Mouse (Mus musculus) heart, embryonic 13.5 days (tissue): ENCODE data around the gene Adm2. TPM values are rescaled to one million over a fixed set of nuclear protein-coding genes. Genes with fewer than 3 reads are reported as not detected.
A peak's percentile ranks its signal among the peaks of the same experiment; 100 is the strongest.

Experiments used
- ATAC-seq: fragments of 200-750 bp; cut with Nextera tagmentation; 2 replicates; pipeline ENCODE4 v1.8.0; 2017; ENCODE audit warnings: moderate TSS enrichment; ENCODE audit not compliant: insufficient number of reproducible peaks, low FRiP score, low TSS enrichment; ENCODE audit errors: extremely low read depth
- H3K27ac ChIP-seq: fragments of 300-500 bp; sonication (generic); replicated peaks from 2 replicates; pipeline ENCODE4 v1.5.1; 2015; ENCODE audit warnings: moderate library complexity, mild to moderate bottlenecking, inconsistent platforms
- H3K27me3 ChIP-seq: fragments of 300-500 bp; sonication (generic); replicated peaks from 2 replicates; pipeline ENCODE4 v1.6.1; 2015; ENCODE audit warnings: mild to moderate bottlenecking, inconsistent platforms
- H3K36me3 ChIP-seq: fragments of 300-500 bp; sonication (generic); 2 replicates; pipeline ENCODE4 v1.6.1; 2015; ENCODE audit warnings: mild to moderate bottlenecking, inconsistent platforms
- H3K4me1 ChIP-seq: fragments of 300-500 bp; sonication (generic); 2 replicates; pipeline ENCODE4 v1.6.1; 2015; ENCODE audit warnings: inconsistent platforms
- H3K4me2 ChIP-seq: fragments of 300-500 bp; sonication (generic); 2 replicates; pipeline ENCODE4 v1.6.1; 2015; ENCODE audit warnings: inconsistent platforms, mild to moderate bottlenecking, moderate library complexity
- H3K4me3 ChIP-seq: fragments of 300-500 bp; sonication (generic); 2 replicates; pipeline ENCODE4 v1.5.1; 2015; ENCODE audit warnings: moderate library complexity, mild to moderate bottlenecking, inconsistent platforms
- H3K9ac ChIP-seq: fragments of 300-500 bp; sonication (generic); 2 replicates; pipeline ENCODE4 v1.6.1; 2015; ENCODE audit warnings: inconsistent platforms, mild to moderate bottlenecking, moderate library complexity
- H3K9me3 ChIP-seq: fragments of 300-500 bp; sonication (generic); 2 replicates; pipeline ENCODE4 v1.6.1; 2016; ENCODE audit warnings: inconsistent platforms
- WGBS: fragments of 180-500 bp; shearing (Covaris S2); methylation state at CpG from one replicate; pipeline ENCODE4 v1.1.7; 2015; ENCODE audit warnings: mixed read lengths; 5-methylcytosine and 5-hydroxymethylcytosine counted together
- polyA plus RNA-seq: library from polyadenylated mRNA; unstranded; fragments of >200 nt; fragmentation: Nextera tagmentation; extraction: Ambion mirVana; gene quantifications from 2 replicates; pipeline ENCODE4 v1.2.1, GENCODE M21; 2015

The Adm2 gene
- polyA plus RNA-seq, 1 experiment from 2014 or later, result 0.66 TPM

DNA sequence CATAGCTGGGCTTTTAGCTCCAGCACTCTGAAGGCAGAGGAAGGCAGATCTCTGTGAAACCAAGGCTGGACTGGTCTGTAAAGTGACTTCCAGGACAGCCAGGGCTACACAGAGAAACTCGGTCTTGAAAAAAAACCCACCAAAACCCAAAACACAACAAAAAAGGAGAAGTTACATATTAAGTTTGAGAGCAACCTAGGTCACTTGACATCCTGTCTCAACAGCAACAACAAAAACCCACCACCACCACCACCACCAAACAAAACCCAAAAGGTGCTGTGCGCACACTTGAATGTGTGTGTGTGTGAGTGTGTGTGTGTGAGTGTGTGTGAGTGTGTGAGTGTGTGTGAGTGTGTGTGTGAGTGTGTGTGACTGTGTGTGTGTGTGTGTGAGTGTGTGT lies 17.2 kb downstream of the Adm2 start:
- Histone ChIP-seq H3K4me1 (no peaks in the 10 kb centered on the region), H3K9me3 (no peaks in the 10 kb centered on the region), H3K36me3 (no peaks in the 10 kb centered on the region), H3K27ac (no peak overlapping the region), H3K27me3 (no peaks in the 10 kb centered on the region; the same call in 1 of the 2 replicates), H3K4me2 (no peak overlapping the region), H3K9ac (no peak overlapping the region), H3K4me3 (no peak overlapping the region)
- 71% methylated on average over 2 of the region's 2 CpGs for whole genome bisulfite sequencing
- ATAC-seq, result no peak

GRCm38 (mm10) chr15:89340136-89340535 lies 17.6 kb downstream of the Adm2 start:
- H3K36me3 ChIP-seq, result no peaks in the 10 kb centered on the region
- H3K9ac ChIP-seq, result no peak overlapping the region
- no peak overlapping the region for H3K27ac ChIP-seq
- H3K9me3 ChIP-seq, result no peaks in the 10 kb centered on the region
- no peak for ATAC-seq
- H3K4me2 ChIP-seq, result no peak overlapping the region
- H3K4me3 ChIP-seq, result no peak overlapping the region
- no peaks in the 10 kb centered on the region; the same call in 1 of the 2 replicates for H3K27me3 ChIP-seq
- no peaks in the 10 kb centered on the region for H3K4me1 ChIP-seq
- 65% methylated on average over 3 of the region's 3 CpGs for WGBS

DNA sequence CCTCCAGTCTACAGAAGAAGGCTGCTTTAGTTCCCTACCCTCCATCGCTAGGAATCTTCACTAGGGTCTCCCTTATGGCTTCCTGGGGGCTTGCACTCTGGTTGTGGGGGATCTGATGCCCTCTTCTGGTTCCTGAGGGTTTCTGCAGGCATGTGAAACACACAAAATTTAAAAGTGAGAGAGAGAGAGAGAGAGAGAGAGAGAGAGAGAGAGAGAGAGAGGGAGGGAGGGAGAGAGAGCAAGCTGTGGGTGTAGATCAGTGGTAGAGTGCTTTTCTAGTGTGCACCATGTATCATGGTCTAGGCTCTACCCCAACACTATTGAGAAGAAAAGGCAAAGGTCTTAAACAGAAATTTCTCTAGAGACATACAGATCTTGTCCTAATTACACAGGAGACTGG lies 19.2 kb downstream of the Adm2 start:
- no peak overlapping the region for H3K4me3 ChIP-seq
- ATAC-seq, result no peak
- no peaks in the 10 kb centered on the region for H3K36me3 ChIP-seq
- no peak overlapping the region for H3K4me2 ChIP-seq
- no peaks in the 10 kb centered on the region for H3K27me3 ChIP-seq
- WGBS, result 39% methylated on average over 1 of the region's 1 CpGs
- H3K27ac ChIP-seq, result no peak overlapping the region
- no peak overlapping the region for H3K9ac ChIP-seq
- no peaks in the 10 kb centered on the region for H3K4me1 ChIP-seq
- no peaks in the 10 kb centered on the region for H3K9me3 ChIP-seq

- 76% methylated on average over 3 of the region's 3 CpGs for WGBS
- H3K4me1 ChIP-seq, result no peaks in the 10 kb centered on the region
- no peak for ATAC-seq
These were observed 20.8 kb downstream of the Adm2 start for GRCm38 (mm10) chr15:89343325-89343724.

DNA sequence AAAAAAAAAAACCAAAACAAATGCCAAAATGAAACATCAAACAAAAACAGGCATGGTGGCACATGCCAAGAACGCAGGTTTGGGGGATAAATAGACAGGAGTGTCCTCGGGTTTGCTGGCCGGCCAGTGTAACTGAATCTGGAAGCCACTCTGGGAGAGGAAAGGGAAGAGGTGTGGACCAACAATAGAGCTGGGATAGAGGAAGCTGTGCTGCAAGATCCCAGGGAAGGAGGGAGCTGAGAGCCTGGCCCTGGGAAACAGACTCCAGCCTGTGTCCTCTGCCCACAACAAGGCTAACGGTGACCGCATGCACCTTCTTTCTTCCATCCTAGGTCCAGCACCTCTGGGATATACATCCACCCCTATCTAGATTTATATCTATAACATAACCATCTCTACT lies 27.9 kb downstream of the Adm2 start:
- Histone ChIP-seq H3K27me3 (no peaks in the 10 kb centered on the region), H3K27ac (peak overlapping the region; percentile 50; the same call in 1 of the 2 replicates), H3K36me3 (peaks cover 47% of the 10 kb centered on the region), H3K4me2 (no peak overlapping the region), H3K9me3 (no peaks in the 10 kb centered on the region), H3K9ac (no peak overlapping the region), H3K4me1 (peaks cover 14% of the 10 kb centered on the region), H3K4me3 (no peak overlapping the region)
- no peak for ATAC-seq
- 69% methylated on average over 5 of the region's 5 CpGs for WGBS

More at GRCm38 (mm10) chr15:89343325-89343724, 20.8 kb downstream of the Adm2 start:
- no peaks in the 10 kb centered on the region for H3K9me3 ChIP-seq
- no peak overlapping the region for H3K4me2 ChIP-seq
- H3K27me3 ChIP-seq, result no peaks in the 10 kb centered on the region
- no peak overlapping the region for H3K9ac ChIP-seq
- no peaks in the 10 kb centered on the region for H3K36me3 ChIP-seq
- no peak overlapping the region for H3K27ac ChIP-seq
- H3K4me3 ChIP-seq, result no peak overlapping the region

- Histone ChIP-seq H3K9ac (no peak overlapping the region; the same call in 1 of the 2 replicates), H3K4me3 (no peak overlapping the region), H3K27me3 (no peaks in the 10 kb centered on the region), H3K4me2 (no peak overlapping the region), H3K9me3 (no peaks in the 10 kb centered on the region), H3K27ac (peak overlapping the region; percentile 50; the same call in 1 of the 2 replicates), H3K36me3 (peaks cover 47% of the 10 kb centered on the region), H3K4me1 (peaks cover 14% of the 10 kb centered on the region)
- no peak for ATAC-seq
- WGBS, result 71% methylated on average over 15 of the region's 15 CpGs
These were observed 28.8 kb downstream of the Adm2 start for GRCm38 (mm10) chr15:89351302-89351701.

GRCm38 (mm10) chr15:89352054-89352453 lies 29.5 kb downstream of the Adm2 start:
- Histone ChIP-seq H3K27ac (no peak overlapping the region), H3K9ac (no peak overlapping the region), H3K4me3 (no peak overlapping the region), H3K27me3 (no peaks in the 10 kb centered on the region), H3K9me3 (no peaks in the 10 kb centered on the region), H3K4me2 (no peak overlapping the region), H3K4me1 (peaks cover 21% of the 10 kb centered on the region), H3K36me3 (peaks cover 47% of the 10 kb centered on the region)
- WGBS, result 93% methylated on average over 14 of the region's 14 CpGs
- no peak for ATAC-seq

- Histone ChIP-seq H3K36me3 (peaks cover 47% of the 10 kb centered on the region), H3K4me3 (no peak overlapping the region), H3K27ac (no peak overlapping the region), H3K4me1 (peaks cover 28% of the 10 kb centered on the region), H3K4me2 (no peak overlapping the region), H3K9ac (no peak overlapping the region), H3K27me3 (no peaks in the 10 kb centered on the region), H3K9me3 (no peaks in the 10 kb centered on the region)
- 94% methylated on average over 12 of the region's 12 CpGs for WGBS
- ATAC-seq, result no peak
These were observed 30.3 kb downstream of the Adm2 start for GRCm38 (mm10) chr15:89352795-89353194.

DNA sequence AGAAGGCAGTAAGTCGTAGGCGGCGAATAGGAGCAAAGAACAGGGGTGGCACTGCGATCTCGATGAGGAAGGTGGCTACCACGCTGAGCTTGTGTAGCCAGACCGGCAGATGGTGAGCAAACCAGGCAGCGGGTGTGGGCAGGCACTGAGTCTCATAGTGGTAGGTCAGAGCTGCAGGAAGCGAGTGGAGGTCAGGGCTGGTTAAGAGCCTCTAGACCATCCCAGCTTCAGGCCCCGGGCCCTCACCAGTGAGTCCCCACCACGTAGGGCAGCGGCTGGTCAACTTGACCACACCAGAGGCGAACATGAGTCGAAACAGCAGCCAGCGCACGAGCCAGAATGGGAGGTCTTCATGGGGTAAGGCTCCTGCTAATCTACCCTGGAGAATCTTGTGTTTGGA lies 31.3 kb downstream of the Adm2 start:
- no peaks in the 10 kb centered on the region for H3K27me3 ChIP-seq
- no peak for ATAC-seq
- H3K27ac ChIP-seq, result no peak overlapping the region
- WGBS, result 91% methylated on average over 16 of the region's 16 CpGs
- H3K9ac ChIP-seq, result peak overlapping the region; percentile 93
- peaks cover 39% of the 10 kb centered on the region for H3K4me1 ChIP-seq
- H3K9me3 ChIP-seq, result no peaks in the 10 kb centered on the region
- H3K4me3 ChIP-seq, result peak overlapping the region; percentile 84
- H3K4me2 ChIP-seq, result peak overlapping the region; percentile 84
- H3K36me3 ChIP-seq, result peaks cover 56% of the 10 kb centered on the region

GRCm38 (mm10) chr15:89354455-89354854 lies 31.9 kb downstream of the Adm2 start:
- Histone ChIP-seq H3K9me3 (no peaks in the 10 kb centered on the region), H3K27me3 (no peaks in the 10 kb centered on the region), H3K4me2 (peak overlapping the region; percentile 84), H3K27ac (no peak overlapping the region), H3K4me3 (peak overlapping the region; percentile 84), H3K4me1 (peaks cover 45% of the 10 kb centered on the region), H3K36me3 (peaks cover 56% of the 10 kb centered on the region), H3K9ac (peak overlapping the region; percentile 93)
- WGBS, result 81% methylated on average over 7 of the region's 7 CpGs
- ATAC-seq, result no peak

DNA sequence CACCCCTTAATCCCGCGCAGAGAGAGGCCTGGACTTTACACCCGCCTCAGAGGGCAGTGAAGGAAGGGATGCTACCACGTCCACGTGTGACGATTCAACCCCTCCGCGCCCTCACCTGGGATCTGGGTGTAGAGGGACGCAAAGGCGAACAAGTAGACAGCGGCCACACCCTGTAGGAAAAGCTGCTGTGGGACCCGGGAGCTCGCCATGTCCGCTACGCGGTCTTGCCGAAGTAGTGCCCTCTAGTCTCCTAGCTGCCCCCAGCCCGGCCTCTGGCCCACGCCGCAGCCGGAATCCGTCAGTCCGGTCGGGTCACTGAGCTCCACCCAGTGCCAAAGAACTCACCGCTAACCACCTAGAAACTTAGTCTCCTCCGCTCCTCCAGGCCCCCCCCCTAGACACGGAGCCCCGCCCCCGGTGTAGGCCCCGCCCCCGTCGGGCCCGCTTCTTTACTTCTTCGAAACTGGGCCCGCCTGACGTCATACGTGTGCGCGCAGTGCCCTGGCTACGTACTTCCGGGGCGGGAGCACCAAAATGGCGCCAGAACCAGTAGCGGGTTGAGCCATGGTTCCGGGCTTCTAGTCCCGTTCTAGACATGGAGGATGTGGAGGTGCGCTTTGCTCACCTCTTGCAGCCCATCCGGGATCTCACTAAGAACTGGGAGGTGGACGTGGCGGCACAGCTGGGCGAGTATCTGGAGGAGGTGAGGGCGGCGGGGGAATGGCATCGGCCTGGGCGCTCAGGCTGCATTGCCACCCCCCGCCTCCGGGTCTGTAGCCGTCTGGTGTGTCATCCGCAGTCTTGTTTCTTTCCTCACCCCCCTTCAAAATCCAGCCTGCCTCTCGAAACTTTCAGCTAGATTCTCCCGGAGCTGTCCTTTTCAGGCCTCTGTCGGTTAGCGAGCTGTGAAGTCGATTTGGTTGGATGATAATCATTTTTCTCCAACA lies 33.0 kb downstream of the Adm2 start, which contains the start of the genes Lmf2 and Ncaph2:
Gene Lmf2 (minus strand): TSS at position 419 of the 947 bp plus-strand sequence.
Gene Ncaph2 (plus strand): TSS at position 479 of the 947 bp plus-strand sequence.
- H3K4me1 ChIP-seq, result peaks cover 47% of the 10 kb centered on the region
- no peaks in the 10 kb centered on the region for H3K9me3 ChIP-seq
- H3K27ac ChIP-seq, result peak within 1 kb of the TSS; percentile 88
- under 1% methylated on average over 64 of the region's 64 CpGs for WGBS
- no peaks in the 10 kb centered on the region for H3K27me3 ChIP-seq
- H3K4me2 ChIP-seq, result peak within 1 kb of the TSS; percentile 84
- ATAC-seq, result peak; percentile 88
- H3K4me3 ChIP-seq, result peak within 1 kb of the TSS; percentile 84
- peak within 1 kb of the TSS; percentile 93 for H3K9ac ChIP-seq
- H3K36me3 ChIP-seq, result peaks cover 53% of the 10 kb centered on the region
